Comparison of ENCODE assay signal across 12 mouse cellular contexts in genomic region chr3:41574720-41575435, GRCm38 (mm10). TPM values are rescaled to one million over a fixed set of nuclear protein-coding genes. Genes with fewer than 3 reads are reported as not detected.
DNase-seq lines count a peak whose midpoint lies in the region; ATAC-seq and TF ChIP-seq lines count a peak whose summit lies in the region.
"Had no signal": no experiment of that assay in that cellular context is flagged by ENCODE, and none has a peak within 500 bp of the region (broad histone marks: within the 10 kb centered on the region; RNA-seq: fewer than 3 reads in every experiment).

No protein-coding gene starts in this region.

- no peaks in the 10 kb centered on the region for H3K36me3 ChIP-seq in intestine, embryonic 16.5 days (ENCODE audit: control insufficient read depth, insufficient read depth, low read length)
- no peaks in the 10 kb centered on the region for H3K36me3 ChIP-seq in intestine, embryonic 15.5 days
- no peaks in the 10 kb centered on the region for H3K36me3 ChIP-seq in heart, embryonic 13.5 days

- no peaks in the 10 kb centered on the region for H3K27me3 ChIP-seq in intestine, embryonic 16.5 days (replicated peaks; ENCODE audit: control insufficient read depth, insufficient read depth, low read length)
- no peaks in the 10 kb centered on the region for H3K27me3 ChIP-seq in intestine, embryonic 15.5 days (replicated peaks)
- no peaks in the 10 kb centered on the region for H3K27me3 ChIP-seq in heart, embryonic 13.5 days (replicated peaks)

- WGBS in intestine, embryonic 16.5 days, result 54% methylated on average over 7 of the region's 7 CpGs
- WGBS in intestine, embryonic 15.5 days, result 44% methylated on average over 7 of the region's 7 CpGs
- WGBS in heart, embryonic 13.5 days, result 42% methylated on average over 7 of the region's 7 CpGs

- no peak overlapping the region for H3K4me2 ChIP-seq in intestine, embryonic 16.5 days (ENCODE audit: low read depth, low read length)
- no peak overlapping the region for H3K4me2 ChIP-seq in intestine, embryonic 15.5 days (replicated peaks)
- peak overlapping the region; percentile 24 for H3K4me2 ChIP-seq in heart, embryonic 13.5 days
- H3K4me2 ChIP-seq: lung, embryonic 14.5 days had no signal

- TF ChIP-seq CTCF in layer of hippocampus, adult 2 months (conservative IDR thresholded peaks at IDR 0.05), result no peak

- no peaks in the 10 kb centered on the region for H3K9me3 ChIP-seq in intestine, embryonic 16.5 days (ENCODE audit: control insufficient read depth, low read length)
- H3K9me3 ChIP-seq in intestine, embryonic 15.5 days, result no peaks in the 10 kb centered on the region
- no peaks in the 10 kb centered on the region for H3K9me3 ChIP-seq in heart, embryonic 13.5 days

- no peak overlapping the region; the same call in 1 of the 2 replicates for H3K9ac ChIP-seq in intestine, embryonic 16.5 days (ENCODE audit: low read depth, low read length)
- H3K9ac ChIP-seq in intestine, embryonic 15.5 days, result no peak overlapping the region
- peak overlapping the region; percentile 73 for H3K9ac ChIP-seq in heart, embryonic 13.5 days
- H3K9ac ChIP-seq: lung, embryonic 14.5 days had no signal

- peak; percentile 80 for DNase-seq in adipocyte (ENCODE audit: low spot score)
- DNase-seq in kidney, postnatal 14 days, result peak; percentile 66
- DNase-seq in layer of hippocampus, adult 2 months (ENCODE audit: low spot score in 2 of 2), result no peak
- DNase-seq in lung, postnatal 25 days (ENCODE audit: low spot score), result no peak
- DNase-seq: cerebellum, adult 18-20 months; gastrocnemius, postnatal 14 days; lung, embryonic 14.5 days; spleen, adult 18-20 months had no signal

- peak; percentile 15; the same call in 1 of the 2 replicates for ATAC-seq in intestine, embryonic 16.5 days
- ATAC-seq in intestine, embryonic 15.5 days, result no peak
- ATAC-seq in heart, embryonic 13.5 days (ENCODE audit: extremely low read depth, insufficient number of reproducible peaks, low FRiP score, low TSS enrichment), result no peak
- no peak for ATAC-seq in megakaryocyte-erythroid progenitor cell, adult 5-6 weeks (replicated peaks; ENCODE audit: low FRiP score, low TSS enrichment, poor library complexity, severe bottlenecking)

- H3K27ac ChIP-seq in intestine, embryonic 16.5 days (ENCODE audit: low read length), result peak overlapping the region; percentile 50
- H3K27ac ChIP-seq in intestine, embryonic 15.5 days, result no peak overlapping the region
- H3K27ac ChIP-seq in heart, embryonic 13.5 days (replicated peaks), result peak overlapping the region; percentile 51
- no peak overlapping the region for H3K27ac ChIP-seq in layer of hippocampus, adult 2 months

- H3K4me1 ChIP-seq in intestine, embryonic 16.5 days (ENCODE audit: control insufficient read depth, insufficient read depth, low read length), result peaks cover 54% of the 10 kb centered on the region
- H3K4me1 ChIP-seq in intestine, embryonic 15.5 days (replicated peaks), result peaks cover 48% of the 10 kb centered on the region
- H3K4me1 ChIP-seq in heart, embryonic 13.5 days, result peaks cover 81% of the 10 kb centered on the region

- H3K4me3 ChIP-seq in intestine, embryonic 16.5 days (ENCODE audit: low read length), result no peak overlapping the region
- no peak overlapping the region for H3K4me3 ChIP-seq in intestine, embryonic 15.5 days (replicated peaks)
- H3K4me3 ChIP-seq in heart, embryonic 13.5 days, result no peak overlapping the region
- H3K4me3 ChIP-seq in layer of hippocampus, adult 2 months, result no peak overlapping the region

RNA-seq across cellular contexts. Expression of gene Jade1, which starts 19.3 kb away (rescaled TPM):
- polyA plus RNA-seq in intestine, embryonic 16.5 days (2015; fragmentation: Nextera tagmentation; extraction: Ambion mirVana), result 14.8 and 16.9 TPM in 2 replicates
- polyA plus RNA-seq in intestine, embryonic 15.5 days (2015; fragmentation: Nextera tagmentation; extraction: Ambion mirVana), result 21.8 and 24.1 TPM in 2 replicates
- polyA plus RNA-seq in heart, embryonic 13.5 days (2015; fragmentation: Nextera tagmentation; extraction: Ambion mirVana), result 12.4 and 13.5 TPM in 2 replicates
- 29.8 and 38.0 TPM in 2 replicates for total RNA-seq in megakaryocyte-erythroid progenitor cell, adult 5-6 weeks (2014; fragmentation: Nextera tagmentation)
- total RNA-seq in megakaryocyte-erythroid progenitor cell, adult 5-6 weeks (2017), result 36.1 and 36.3 TPM in 2 replicates
- total RNA-seq in layer of hippocampus, adult 2 months (2021), result 10 to 100 TPM; 34.4 to 35.9 TPM

Comparison
In these comparisons a context has a peak if more than half of its experiments do, and no peak if none do; other contexts are left out.
1. H3K27ac ChIP-seq: peak in intestine, embryonic 16.5 days (single experiment) and heart, embryonic 13.5 days (single experiment); none in intestine, embryonic 15.5 days (single experiment) and layer of hippocampus, adult 2 months (single experiment).
2. DNase-seq: peak in adipocyte (single experiment) and kidney, postnatal 14 days (single experiment); none in layer of hippocampus, adult 2 months (0 of 2) and lung, postnatal 25 days (single experiment).